9 mouse cellular contexts compared by ENCODE assay signal in genomic region chr14:55101592-55101991, GRCm38 (mm10). TPM values are rescaled to one million over a fixed set of nuclear protein-coding genes. Genes with fewer than 3 reads are reported as not detected.
DNase-seq lines count a peak whose midpoint lies in the region; ATAC-seq and TF ChIP-seq lines count a peak whose summit lies in the region.
"Had no signal": no experiment of that assay in that cellular context is flagged by ENCODE, and none has a peak within 500 bp of the region (broad histone marks: within the 10 kb centered on the region; RNA-seq: fewer than 3 reads in every experiment).

No protein-coding gene starts in this region.

- dilution Hi-C loops in CH12.LX (cut with MboI; ENCODE audit: extremely low pct_ligation_motif_present, extremely low pct_unique_long_range_greater_than_20kb, low sequenced_read_pairs) = no loop called here

- ATAC-seq in intestine, embryonic 16.5 days = no peak

- TF ChIP-seq RAD21 in CH12.LX (IDR thresholded peaks at IDR 0.05; ENCODE audit: low read depth, low read length) = peak; percentile 49

- DNase-seq in kidney, adult 2 months = peak; percentile 63
- DNase-seq in kidney, adult 11 months = no peak
- DNase-seq in 416B (ENCODE audit: low read depth) (peak; percentile 74), CH12.LX (ENCODE audit: extremely low read depth) (peak; percentile 63)
- DNase-seq in cerebellum, adult 9-10 months = peak; percentile 88
- DNase-seq in kidney, postnatal 36 days = peak; percentile 60 to 76
- DNase-seq: liver, embryonic 13.5 days had no signal

- no peaks in the 10 kb centered on the region for H3K36me3 ChIP-seq in kidney, adult 2 months (ENCODE audit: control insufficient read depth, insufficient read depth, low read length)
- peaks cover 41 to 85% of the 10 kb centered on the region in 2 experiments for H3K36me3 ChIP-seq in CH12.LX (replicated peaks in 1 of 2; ENCODE audit: control insufficient read depth in 1 of 2, insufficient read depth in 1 of 2, low read length in 1 of 2)
- peaks cover 65% of the 10 kb centered on the region for H3K36me3 ChIP-seq in small intestine, adult 2 months (ENCODE audit: control insufficient read depth, insufficient read depth, low read length)
- peaks cover 23% of the 10 kb centered on the region for H3K36me3 ChIP-seq in intestine, embryonic 16.5 days (ENCODE audit: control insufficient read depth, insufficient read depth, low read length)

- H3K79me2 ChIP-seq in CH12.LX (replicated peaks; ENCODE audit: control insufficient read depth, extremely low read depth, insufficient read depth, poor library complexity, severe bottlenecking) = no peaks in the 10 kb centered on the region

- no peaks in the 10 kb centered on the region for H3K9me3 ChIP-seq in CH12.LX (replicated peaks; ENCODE audit: low read length)
- no peaks in the 10 kb centered on the region for H3K9me3 ChIP-seq in intestine, embryonic 16.5 days (ENCODE audit: control insufficient read depth, low read length)
- H3K9me3 ChIP-seq: liver, embryonic 13.5 days had no signal

- no peak overlapping the region for H3K27ac ChIP-seq in kidney, adult 2 months (ENCODE audit: insufficient read depth, low read depth, low read length)
- H3K27ac ChIP-seq in CH12.LX (ENCODE audit: insufficient read depth, low read depth) = no peak overlapping the region
- no peak overlapping the region for H3K27ac ChIP-seq in small intestine, adult 2 months (ENCODE audit: insufficient read depth, low read depth, low read length)
- no peak overlapping the region for H3K27ac ChIP-seq in intestine, embryonic 16.5 days (ENCODE audit: low read length)
- H3K27ac ChIP-seq: liver, embryonic 13.5 days had no signal

- in situ Hi-C loops in CH12.LX (cut with MboI; ENCODE audit: low pct_ligation_motif_present, low pct_unique_long_range_greater_than_20kb, low sequenced_read_pairs) = no loop called here

- H3K4me2 ChIP-seq in CH12.LX (ENCODE audit: insufficient read depth, low read depth, poor library complexity, severe bottlenecking) = no peak overlapping the region
- no peak overlapping the region for H3K4me2 ChIP-seq in intestine, embryonic 16.5 days (ENCODE audit: low read depth, low read length)
- H3K4me2 ChIP-seq: liver, embryonic 13.5 days had no signal

- no peak for TF ChIP-seq POLR2A in kidney, adult 2 months (IDR thresholded peaks at IDR 0.05; ENCODE audit: low read depth, low read length)
- TF ChIP-seq POLR2A in CH12.LX (IDR thresholded peaks at IDR 0.05; ENCODE audit: low read depth, low read length) = no peak
- no peak for TF ChIP-seq POLR2A in small intestine, adult 2 months (IDR thresholded peaks at IDR 0.05; ENCODE audit: low read depth, low read length)

- no peak for TF ChIP-seq EP300 in CH12.LX (IDR thresholded peaks at IDR 0.05; ENCODE audit: low read length)

- WGBS in kidney, adult 2 months = 54% methylated on average over 4 of the region's 4 CpGs
- WGBS in small intestine, adult 2 months = 53% methylated on average over 4 of the region's 4 CpGs
- WGBS in intestine, embryonic 16.5 days = 48% methylated on average over 4 of the region's 4 CpGs

- H3K27me3 ChIP-seq in kidney, adult 2 months (replicated peaks; ENCODE audit: control insufficient read depth, insufficient read depth, low read length) = no peaks in the 10 kb centered on the region
- H3K27me3 ChIP-seq in CH12.LX (replicated peaks) = no peaks in the 10 kb centered on the region
- no peaks in the 10 kb centered on the region for H3K27me3 ChIP-seq in small intestine, adult 2 months (ENCODE audit: control insufficient read depth, insufficient read depth, low read length)
- H3K27me3 ChIP-seq in intestine, embryonic 16.5 days (replicated peaks; ENCODE audit: control insufficient read depth, insufficient read depth, low read length) = no peaks in the 10 kb centered on the region
- H3K27me3 ChIP-seq: liver, embryonic 13.5 days had no signal

- H3K4me1 ChIP-seq in kidney, adult 2 months (ENCODE audit: control insufficient read depth, insufficient read depth, low read length) = no peaks in the 10 kb centered on the region
- peaks cover 3 to 28% of the 10 kb centered on the region in 2 experiments for H3K4me1 ChIP-seq in CH12.LX (ENCODE audit: control insufficient read depth in 1 of 2, insufficient read depth in 2 of 2)
- peaks cover 2% of the 10 kb centered on the region; the same call in 1 of the 2 replicates for H3K4me1 ChIP-seq in small intestine, adult 2 months (ENCODE audit: control insufficient read depth, insufficient read depth, insufficient read length, low read length)
- H3K4me1 ChIP-seq in intestine, embryonic 16.5 days (ENCODE audit: control insufficient read depth, insufficient read depth, low read length) = peaks cover 17% of the 10 kb centered on the region

- no peak overlapping the region for H3K9ac ChIP-seq in CH12.LX (ENCODE audit: insufficient read depth, low read depth)
- H3K9ac ChIP-seq in intestine, embryonic 16.5 days (ENCODE audit: low read depth, low read length) = no peak overlapping the region
- H3K9ac ChIP-seq: liver, embryonic 13.5 days had no signal

- H3K4me3 ChIP-seq in kidney, adult 2 months (ENCODE audit: insufficient read depth, low read depth, low read length) = no peak overlapping the region
- H3K4me3 ChIP-seq in CH12.LX (replicated peaks in 1 of 3; ENCODE audit: low read depth in 2 of 3, low read length in 2 of 3, poor library complexity in 1 of 3) = no peak overlapping the region
- H3K4me3 ChIP-seq in small intestine, adult 2 months (ENCODE audit: low read depth, low read length) = no peak overlapping the region
- no peak overlapping the region for H3K4me3 ChIP-seq in intestine, embryonic 16.5 days (ENCODE audit: low read length)
- H3K4me3 ChIP-seq: liver, embryonic 13.5 days had no signal

- peak; percentile 70 for TF ChIP-seq CTCF in kidney, adult 2 months (conservative IDR thresholded peaks at IDR 0.05; ENCODE audit: insufficient read depth, insufficient read length, low read depth, low read length)
- TF ChIP-seq CTCF in CH12.LX (conservative IDR thresholded peaks at IDR 0.05 in 1 of 2, IDR thresholded peaks at IDR 0.05 in 1 of 2; ENCODE audit: low read depth in 2 of 2, low read length in 2 of 2) = peak; percentile 69 to 74
- peak; percentile 64; the same call in 1 of the 2 replicates for TF ChIP-seq CTCF in small intestine, adult 2 months (IDR thresholded peaks at IDR 0.05; ENCODE audit: extremely low read depth, insufficient read length, insufficient replicate concordance, low read depth, low read length)

TF ChIP-seq in CH12.LX, 34 proteins besides CTCF, POLR2A, EP300 and RAD21:
- TF ChIP-seq MXI1 (IDR thresholded peaks at IDR 0.05; ENCODE audit: low read depth, low read length) (no peak), PAX5 (IDR thresholded peaks at IDR 0.05; ENCODE audit: low read length) (no peak), MEF2A (IDR thresholded peaks at IDR 0.05; ENCODE audit: borderline replicate concordance, low read depth, low read length) (no peak), ZNF384 (IDR thresholded peaks at IDR 0.05; ENCODE audit: low read depth, low read length) (no peak), MYC (IDR thresholded peaks at IDR 0.05; ENCODE audit: low read depth, low read length) (peak; percentile 20; the same call in 1 of the 2 replicates), UBTF (IDR thresholded peaks at IDR 0.05; ENCODE audit: low read depth, low read length) (no peak), USF1 (IDR thresholded peaks at IDR 0.05; ENCODE audit: low read depth, low read length) (0 out of 2 replicates have a peak, but pooled peaks have one; percentile 2), SIN3A (IDR thresholded peaks at IDR 0.05; ENCODE audit: low read length) (no peak), MAZ (IDR thresholded peaks at IDR 0.05; ENCODE audit: low read depth, low read length) (no peak), E2F4 (IDR thresholded peaks at IDR 0.05; ENCODE audit: insufficient replicate concordance, low read depth, low read length) (no peak), HCFC1 (IDR thresholded peaks at IDR 0.05; ENCODE audit: low read depth, low read length) (no peak), KAT2A (IDR thresholded peaks at IDR 0.05; ENCODE audit: insufficient replicate concordance, low read length) (no peak), USF2 (conservative IDR thresholded peaks at IDR 0.05; ENCODE audit: low read depth, low read length) (no peak), TCF12 (IDR thresholded peaks at IDR 0.05; ENCODE audit: low read depth, low read length) (no peak), NELFE (IDR thresholded peaks at IDR 0.05; ENCODE audit: low read depth, low read length) (no peak), SMC3 (IDR thresholded peaks at IDR 0.05; ENCODE audit: low read depth, low read length) (peak; percentile 68)

RNA-seq across cellular contexts. Expression of gene Ap1g2, which starts 4.8 kb away (rescaled TPM):
- 28.2 and 29.6 TPM in 2 replicates for polyA plus RNA-seq in kidney, adult 2 months (2012; rRNA removed)
- total RNA-seq in CH12.LX (2012; rRNA removed) (23.4 and 28.5 TPM in 2 replicates), CH12.LX (2014; rRNA removed) (16.2 and 18.3 TPM in 2 replicates)
- polyA plus RNA-seq in CH12.LX (2012; ENCODE audit: insufficient read length, low read depth) = 59.1 and 64.8 TPM in 2 replicates
- 48.4 and 80.7 TPM in 2 replicates for polyA plus RNA-seq in small intestine, adult 2 months (2012; rRNA removed)
- 106 and 120 TPM in 2 replicates for polyA plus RNA-seq in intestine, embryonic 16.5 days (2015; fragmentation: Nextera tagmentation; extraction: Ambion mirVana)

RNA-seq across cellular contexts. Expression of gene Thtpa, which starts 7.0 kb away (rescaled TPM):
- polyA plus RNA-seq in kidney, adult 2 months (2012; rRNA removed) = 12.1 and 13.8 TPM in 2 replicates
- total RNA-seq in CH12.LX (2012; rRNA removed) = 3.7 and 4.0 TPM in 2 replicates
- total RNA-seq in CH12.LX (2014; rRNA removed) = 9.0 and 9.4 TPM in 2 replicates
- polyA plus RNA-seq in CH12.LX (2012; ENCODE audit: insufficient read length, low read depth) = 5.5 and 6.7 TPM in 2 replicates
- polyA plus RNA-seq in small intestine, adult 2 months (2012; rRNA removed) = 2.9 and 4.9 TPM in 2 replicates
- polyA plus RNA-seq in intestine, embryonic 16.5 days (2015; fragmentation: Nextera tagmentation; extraction: Ambion mirVana) = 17.9 and 20.7 TPM in 2 replicates

RNA-seq across cellular contexts. Expression of gene Zfhx2, which starts 9.5 kb away (rescaled TPM):
- 2.1 TPM in 2 replicates for polyA plus RNA-seq in kidney, adult 2 months (2012; rRNA removed)
- 0.34 and 0.59 TPM in 2 replicates for total RNA-seq in CH12.LX (2012; rRNA removed)
- total RNA-seq in CH12.LX (2014; rRNA removed) = 0.03 and 0.07 TPM in 2 replicates
- 0.29 and 0.30 TPM in 2 replicates for polyA plus RNA-seq in CH12.LX (2012; ENCODE audit: insufficient read length, low read depth)
- 2.2 and 4.2 TPM in 2 replicates for polyA plus RNA-seq in small intestine, adult 2 months (2012; rRNA removed)
- polyA plus RNA-seq in intestine, embryonic 16.5 days (2015; fragmentation: Nextera tagmentation; extraction: Ambion mirVana) = 2.7 and 3.0 TPM in 2 replicates

RNA-seq across cellular contexts. Expression of gene Jph4, which starts 15.1 kb away (rescaled TPM):
- 0.19 and 0.25 TPM in 2 replicates for polyA plus RNA-seq in kidney, adult 2 months (2012; rRNA removed)
- total RNA-seq in CH12.LX (2012; rRNA removed) (not detected in 2 replicates), CH12.LX (2014; rRNA removed) (not detected in 2 replicates)
- not detected in 2 replicates for polyA plus RNA-seq in CH12.LX (2012; ENCODE audit: insufficient read length, low read depth)
- 0.65 and 0.72 TPM in 2 replicates for polyA plus RNA-seq in small intestine, adult 2 months (2012; rRNA removed)
- polyA plus RNA-seq in intestine, embryonic 16.5 days (2015; fragmentation: Nextera tagmentation; extraction: Ambion mirVana) = 0.82 and 1.2 TPM in 2 replicates
